ENCODE assay signal across 24 mouse cellular contexts in genomic region chr14:103614272-103614587, GRCm38 (mm10). TPM values are rescaled to one million over a fixed set of nuclear protein-coding genes. Genes with fewer than 3 reads are reported as not detected.
A peak's percentile ranks its signal among the peaks of the same experiment; 100 is the strongest.
DNase-seq lines count a peak whose midpoint lies in the region; ATAC-seq and TF ChIP-seq lines count a peak whose summit lies in the region.
"Had no signal": no experiment of that assay in that cellular context is flagged by ENCODE, and none has a peak within 500 bp of the region (broad histone marks: within the 10 kb centered on the region; RNA-seq: fewer than 3 reads in every experiment).

No protein-coding gene starts in this region.

- no peak for DNase-seq in forebrain, embryonic 11.5 days (ENCODE audit: low spot score)
- DNase-seq in forebrain, embryonic 14.5 days (ENCODE audit: low spot score) = no peak
- DNase-seq in forebrain, postnatal 0 days = no peak
- DNase-seq in forebrain, embryonic 10.5 days (ENCODE audit: extremely low spot score, low spot score) = no peak
- DNase-seq: adrenal gland, adult 2 months; adrenal gland, adult 8-10 months; adrenal gland, postnatal 10 days; adrenal gland, postnatal 14 days; adrenal gland, postnatal 25 days; adrenal gland, postnatal 36 days; B cell, adult 2 months; cerebellum, adult 11 months; cerebellum, adult 11-12 months had no signal

- no peak overlapping the region for H3K4me3 ChIP-seq in forebrain, embryonic 13.5 days
- H3K4me3 ChIP-seq in forebrain, embryonic 11.5 days (ENCODE audit: low read depth, low read length) = no peak overlapping the region
- no peak overlapping the region for H3K4me3 ChIP-seq in forebrain, embryonic 15.5 days
- no peak overlapping the region for H3K4me3 ChIP-seq in forebrain, embryonic 14.5 days (ENCODE audit: low read depth, low read length)
- no peak overlapping the region for H3K4me3 ChIP-seq in forebrain, embryonic 16.5 days (replicated peaks; ENCODE audit: low read length)
- H3K4me3 ChIP-seq in forebrain, embryonic 12.5 days (replicated peaks) = no peak overlapping the region
- H3K4me3 ChIP-seq in forebrain, postnatal 0 days (ENCODE audit: low read depth, low read length) = no peak overlapping the region
- H3K4me3 ChIP-seq in forebrain, embryonic 10.5 days = no peak overlapping the region

- H3K4me1 ChIP-seq in forebrain, embryonic 13.5 days = no peaks in the 10 kb centered on the region
- H3K4me1 ChIP-seq in forebrain, embryonic 11.5 days (replicated peaks; ENCODE audit: control insufficient read depth, insufficient read depth, low read length) = no peaks in the 10 kb centered on the region
- H3K4me1 ChIP-seq in forebrain, embryonic 15.5 days = no peaks in the 10 kb centered on the region
- no peaks in the 10 kb centered on the region for H3K4me1 ChIP-seq in forebrain, embryonic 14.5 days (ENCODE audit: control insufficient read depth, insufficient read depth, low read length)
- H3K4me1 ChIP-seq in forebrain, embryonic 16.5 days (replicated peaks; ENCODE audit: control insufficient read depth, insufficient read depth, low read length) = no peaks in the 10 kb centered on the region
- H3K4me1 ChIP-seq in forebrain, embryonic 12.5 days = no peaks in the 10 kb centered on the region
- H3K4me1 ChIP-seq in forebrain, postnatal 0 days (ENCODE audit: insufficient read depth) = no peaks in the 10 kb centered on the region
- H3K4me1 ChIP-seq in forebrain, embryonic 10.5 days = no peaks in the 10 kb centered on the region

- H3K9ac ChIP-seq in forebrain, embryonic 13.5 days = no peak overlapping the region
- no peak overlapping the region for H3K9ac ChIP-seq in forebrain, embryonic 11.5 days (ENCODE audit: low read length)
- no peak overlapping the region for H3K9ac ChIP-seq in forebrain, embryonic 15.5 days (replicated peaks)
- H3K9ac ChIP-seq in forebrain, embryonic 14.5 days (ENCODE audit: low read length) = no peak overlapping the region
- H3K9ac ChIP-seq in forebrain, embryonic 16.5 days (replicated peaks; ENCODE audit: low read depth, low read length) = no peak overlapping the region
- H3K9ac ChIP-seq in forebrain, embryonic 12.5 days = no peak overlapping the region
- no peak overlapping the region for H3K9ac ChIP-seq in forebrain, postnatal 0 days

- ATAC-seq in forebrain, embryonic 13.5 days = peak; percentile 62
- no peak for ATAC-seq in forebrain, embryonic 11.5 days (replicated peaks; ENCODE audit: low FRiP score)
- ATAC-seq in forebrain, embryonic 15.5 days (replicated peaks) = peak; percentile 56
- ATAC-seq in forebrain, embryonic 14.5 days = no peak; the same call in 1 of the 2 replicates
- ATAC-seq in forebrain, embryonic 16.5 days = peak; percentile 58; the same call in 1 of the 2 replicates
- ATAC-seq in forebrain, embryonic 12.5 days (ENCODE audit: low FRiP score) = no peak
- ATAC-seq in forebrain, postnatal 0 days = no peak; the same call in 1 of the 2 replicates
- ATAC-seq: activated CD4-positive, CD25-positive, alpha-beta regulatory T cell, adult 4 months; CD4-positive, CD25-positive, alpha-beta regulatory T cell, adult 4 months; Patski had no signal

- 82% methylated on average over 4 of the region's 4 CpGs for WGBS in forebrain, embryonic 13.5 days
- 91% methylated on average over 4 of the region's 4 CpGs for WGBS in forebrain, embryonic 11.5 days
- 74% methylated on average over 4 of the region's 4 CpGs for WGBS in forebrain, embryonic 15.5 days
- 79% methylated on average over 4 of the region's 4 CpGs for WGBS in forebrain, embryonic 14.5 days
- WGBS in forebrain, embryonic 16.5 days = 61% methylated on average over 4 of the region's 4 CpGs
- 87% methylated on average over 4 of the region's 4 CpGs for WGBS in forebrain, embryonic 12.5 days
- 66% methylated on average over 4 of the region's 4 CpGs for WGBS in forebrain, postnatal 0 days
- 93% methylated on average over 4 of the region's 4 CpGs for WGBS in forebrain, embryonic 10.5 days

- H3K27me3 ChIP-seq in forebrain, embryonic 13.5 days = no peaks in the 10 kb centered on the region
- H3K27me3 ChIP-seq in forebrain, embryonic 11.5 days (ENCODE audit: control insufficient read depth, insufficient read depth, low read length) = no peaks in the 10 kb centered on the region
- no peaks in the 10 kb centered on the region for H3K27me3 ChIP-seq in forebrain, embryonic 15.5 days
- H3K27me3 ChIP-seq in forebrain, embryonic 14.5 days (replicated peaks; ENCODE audit: control insufficient read depth, insufficient read depth, low read length) = no peaks in the 10 kb centered on the region
- H3K27me3 ChIP-seq in forebrain, embryonic 16.5 days (replicated peaks; ENCODE audit: control insufficient read depth, insufficient read depth, low read length) = no peaks in the 10 kb centered on the region
- no peaks in the 10 kb centered on the region for H3K27me3 ChIP-seq in forebrain, embryonic 12.5 days
- no peaks in the 10 kb centered on the region for H3K27me3 ChIP-seq in forebrain, postnatal 0 days (ENCODE audit: insufficient read depth, low read length)
- no peaks in the 10 kb centered on the region for H3K27me3 ChIP-seq in forebrain, embryonic 10.5 days (ENCODE audit: poor library complexity, severe bottlenecking)
- H3K27me3 ChIP-seq: CH12.LX, Patski had no signal

- H3K27ac ChIP-seq in forebrain, embryonic 13.5 days = peak overlapping the region; percentile 14; the same call in 1 of the 2 replicates
- H3K27ac ChIP-seq in forebrain, embryonic 11.5 days (ENCODE audit: low read depth, low read length) = no peak overlapping the region
- peak overlapping the region; percentile 71; the same call in 1 of the 2 replicates for H3K27ac ChIP-seq in forebrain, embryonic 15.5 days (replicated peaks)
- no peak overlapping the region for H3K27ac ChIP-seq in forebrain, embryonic 14.5 days (ENCODE audit: low read depth, low read length)
- H3K27ac ChIP-seq in forebrain, embryonic 16.5 days (ENCODE audit: low read length) = peak overlapping the region; percentile 68
- no peak overlapping the region for H3K27ac ChIP-seq in forebrain, embryonic 12.5 days
- H3K27ac ChIP-seq in forebrain, postnatal 0 days (ENCODE audit: low read depth, low read length) = peak overlapping the region; percentile 62
- H3K27ac ChIP-seq in forebrain, embryonic 10.5 days = no peak overlapping the region

- no peaks in the 10 kb centered on the region for H3K9me3 ChIP-seq in forebrain, embryonic 13.5 days (replicated peaks)
- no peaks in the 10 kb centered on the region for H3K9me3 ChIP-seq in forebrain, embryonic 11.5 days (ENCODE audit: control insufficient read depth, low read length)
- H3K9me3 ChIP-seq in forebrain, embryonic 15.5 days = no peaks in the 10 kb centered on the region
- no peaks in the 10 kb centered on the region for H3K9me3 ChIP-seq in forebrain, embryonic 14.5 days (replicated peaks; ENCODE audit: control insufficient read depth, low read length)
- H3K9me3 ChIP-seq in forebrain, embryonic 16.5 days (ENCODE audit: control insufficient read depth, low read length) = no peaks in the 10 kb centered on the region
- no peaks in the 10 kb centered on the region for H3K9me3 ChIP-seq in forebrain, embryonic 12.5 days
- no peaks in the 10 kb centered on the region for H3K9me3 ChIP-seq in forebrain, postnatal 0 days (ENCODE audit: low read length)
- H3K9me3 ChIP-seq in forebrain, embryonic 10.5 days = no peaks in the 10 kb centered on the region

- no peak for TF ChIP-seq CTCF in forebrain, postnatal 0 days (IDR thresholded peaks at IDR 0.05; ENCODE audit: low read depth)

- no peak overlapping the region for H3K4me2 ChIP-seq in forebrain, embryonic 13.5 days
- no peak overlapping the region for H3K4me2 ChIP-seq in forebrain, embryonic 11.5 days (ENCODE audit: low read depth, low read length, severe bottlenecking)
- no peak overlapping the region for H3K4me2 ChIP-seq in forebrain, embryonic 15.5 days (replicated peaks)
- no peak overlapping the region for H3K4me2 ChIP-seq in forebrain, embryonic 14.5 days (ENCODE audit: low read length)
- no peak overlapping the region for H3K4me2 ChIP-seq in forebrain, embryonic 16.5 days (ENCODE audit: low read length)
- no peak overlapping the region for H3K4me2 ChIP-seq in forebrain, embryonic 12.5 days
- no peak overlapping the region for H3K4me2 ChIP-seq in forebrain, postnatal 0 days (ENCODE audit: low read depth)

- no peaks in the 10 kb centered on the region for H3K36me3 ChIP-seq in forebrain, embryonic 13.5 days (ENCODE audit: poor library complexity, severe bottlenecking)
- H3K36me3 ChIP-seq in forebrain, embryonic 11.5 days (ENCODE audit: control insufficient read depth, insufficient read depth, low read length) = no peaks in the 10 kb centered on the region
- no peaks in the 10 kb centered on the region for H3K36me3 ChIP-seq in forebrain, embryonic 15.5 days
- H3K36me3 ChIP-seq in forebrain, embryonic 14.5 days (ENCODE audit: control insufficient read depth, insufficient read depth, low read length) = no peaks in the 10 kb centered on the region
- no peaks in the 10 kb centered on the region for H3K36me3 ChIP-seq in forebrain, embryonic 16.5 days (ENCODE audit: control insufficient read depth, insufficient read depth)
- H3K36me3 ChIP-seq in forebrain, embryonic 12.5 days (replicated peaks) = no peaks in the 10 kb centered on the region
- H3K36me3 ChIP-seq in forebrain, postnatal 0 days (ENCODE audit: insufficient read depth) = no peaks in the 10 kb centered on the region
- no peaks in the 10 kb centered on the region for H3K36me3 ChIP-seq in forebrain, embryonic 10.5 days (replicated peaks)
- H3K36me3 ChIP-seq: G1E had no signal

RNA-seq across cellular contexts. Expression of gene Slain1, which starts 35.8 kb away (rescaled TPM):
- polyA plus RNA-seq in forebrain, embryonic 13.5 days (2015; fragmentation: Nextera tagmentation; extraction: Ambion mirVana) = 11.4 and 14.0 TPM in 2 replicates
- polyA plus RNA-seq in forebrain, embryonic 11.5 days (2014; fragmentation: Nextera tagmentation; extraction: Ambion mirVana) = 17.1 and 23.2 TPM in 2 replicates
- 31.8 and 35.9 TPM in 2 replicates for polyA plus RNA-seq in forebrain, embryonic 15.5 days (2015; fragmentation: Nextera tagmentation; extraction: Ambion mirVana)
- polyA plus RNA-seq in forebrain, embryonic 14.5 days (2014; fragmentation: Nextera tagmentation; extraction: Ambion mirVana) = 23.5 and 27.1 TPM in 2 replicates
- 20.6 and 29.6 TPM in 2 replicates for polyA plus RNA-seq in forebrain, embryonic 16.5 days (2015; fragmentation: Nextera tagmentation; extraction: Ambion mirVana)
- polyA plus RNA-seq in forebrain, embryonic 12.5 days (2016; fragmentation: Nextera tagmentation; extraction: Ambion mirVana) = 27.8 and 29.5 TPM in 2 replicates
- total RNA-seq in forebrain, postnatal 0 days (2014; rRNA removed) = 100 and 104 TPM in 2 replicates
- 42.6 and 44.2 TPM in 2 replicates for polyA plus RNA-seq in forebrain, postnatal 0 days (2015; fragmentation: Nextera tagmentation; extraction: Ambion mirVana)
- polyA plus RNA-seq in forebrain, embryonic 10.5 days (2016; fragmentation: Nextera tagmentation; extraction: Ambion mirVana) = 4.2 and 4.3 TPM in 2 replicates
- total RNA-seq: MEL had no signal
- polyA plus RNA-seq: C2C12, G1E had no signal

Comparison
In these comparisons a context has a peak if more than half of its experiments do, and no peak if none do; other contexts are left out.
1. ATAC-seq: peak in forebrain, embryonic 13.5 days (single experiment), forebrain, embryonic 15.5 days (single experiment) and forebrain, embryonic 16.5 days (single experiment); none in forebrain, embryonic 11.5 days (single experiment), forebrain, embryonic 14.5 days (single experiment), forebrain, embryonic 12.5 days (single experiment) and forebrain, postnatal 0 days (single experiment).
2. H3K27ac ChIP-seq: peak in forebrain, embryonic 13.5 days (single experiment), forebrain, embryonic 15.5 days (single experiment), forebrain, embryonic 16.5 days (single experiment) and forebrain, postnatal 0 days (single experiment); none in forebrain, embryonic 11.5 days (single experiment), forebrain, embryonic 14.5 days (single experiment), forebrain, embryonic 12.5 days (single experiment) and forebrain, embryonic 10.5 days (single experiment).